Mouse (Mus musculus): ENCODE measurements around the gene Ppp1r18. TPM values are rescaled to one million over a fixed set of nuclear protein-coding genes. Genes with fewer than 3 reads are reported as not detected.
A peak's percentile ranks its signal among the peaks of the same experiment; 100 is the strongest.

Gene Ppp1r18
- polyA plus RNA-seq, 1 experiment, result 17.8 TPM

DNA sequence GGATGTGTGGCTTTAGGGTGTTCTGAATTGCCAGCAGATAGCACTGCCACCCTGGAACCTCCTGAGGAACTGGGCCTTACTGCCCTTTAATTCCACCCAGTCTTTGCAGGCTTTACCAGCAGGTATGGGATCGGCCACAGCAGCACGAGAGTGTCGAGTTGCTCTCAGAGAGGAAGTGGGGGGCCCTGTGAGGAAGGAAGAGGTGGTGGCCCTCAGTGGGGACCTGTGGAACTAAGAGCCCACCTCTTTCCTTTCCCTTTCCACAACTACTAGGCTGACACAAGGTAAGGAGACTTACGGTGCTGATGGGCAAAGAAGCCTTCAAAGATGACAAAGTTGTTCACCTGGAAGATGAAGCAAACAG lies 38.6 kb downstream of the Ppp1r18 start:
- WGBS, result 51% methylated on average over 4 of the region's 4 CpGs
- no peaks in the 10 kb centered on the region for H3K36me3 ChIP-seq (ENCODE audit: control insufficient read depth, insufficient read depth, low read length)
- DNase-seq, result no peak
- no peaks in the 10 kb centered on the region for H3K27me3 ChIP-seq (replicated peaks; ENCODE audit: control insufficient read depth, insufficient read depth, low read length)
- peak overlapping the region; percentile 6; the same call in 1 of the 2 replicates for H3K27ac ChIP-seq (ENCODE audit: insufficient read depth, low read depth, low read length)
- peaks cover 11% of the 10 kb centered on the region; the same call in 1 of the 2 replicates for H3K4me1 ChIP-seq (ENCODE audit: control insufficient read depth, insufficient read depth, low read length)
- H3K4me3 ChIP-seq (ENCODE audit: insufficient read depth, low read depth, low read length), result no peak overlapping the region
- TF ChIP-seq POLR2A (IDR thresholded peaks at IDR 0.05; ENCODE audit: low read depth, low read length), result no peak
- no peak for TF ChIP-seq CTCF (conservative IDR thresholded peaks at IDR 0.05; ENCODE audit: insufficient read depth, insufficient read length, low read depth, low read length)

DNA sequence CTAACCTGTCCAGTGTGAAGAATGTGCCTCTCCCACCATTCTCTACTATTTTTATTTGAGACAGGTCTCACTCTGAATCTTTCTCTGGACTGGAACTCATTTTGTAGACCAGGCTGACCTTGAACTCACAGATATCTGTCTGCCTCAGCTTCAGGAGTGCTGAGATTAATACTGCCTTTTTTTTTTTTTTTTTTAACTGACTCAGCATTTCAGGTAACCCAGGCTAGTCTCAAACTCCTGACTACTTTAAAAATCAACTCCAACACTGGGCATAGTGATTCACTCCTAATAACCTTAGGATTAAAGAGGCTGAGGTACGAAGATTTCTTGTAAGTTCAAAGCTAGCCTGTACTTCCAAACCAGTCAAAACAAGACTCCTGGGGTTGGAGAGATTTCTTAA lies 40.2 kb downstream of the Ppp1r18 start:
- Histone ChIP-seq H3K27ac (ENCODE audit: insufficient read depth, low read depth, low read length) (no peak overlapping the region), H3K36me3 (ENCODE audit: control insufficient read depth, insufficient read depth, low read length) (no peaks in the 10 kb centered on the region), H3K4me3 (ENCODE audit: insufficient read depth, low read depth, low read length) (no peak overlapping the region), H3K27me3 (replicated peaks; ENCODE audit: control insufficient read depth, insufficient read depth, low read length) (no peaks in the 10 kb centered on the region), H3K4me1 (ENCODE audit: control insufficient read depth, insufficient read depth, low read length) (peaks cover 11% of the 10 kb centered on the region; the same call in 1 of the 2 replicates)
- no peak for DNase-seq
- TF ChIP-seq POLR2A (IDR thresholded peaks at IDR 0.05; ENCODE audit: low read depth, low read length) (no peak), CTCF (conservative IDR thresholded peaks at IDR 0.05; ENCODE audit: insufficient read depth, insufficient read length, low read depth, low read length) (no peak)
- WGBS, result 91% methylated on average over 1 of the region's 1 CpGs

DNA sequence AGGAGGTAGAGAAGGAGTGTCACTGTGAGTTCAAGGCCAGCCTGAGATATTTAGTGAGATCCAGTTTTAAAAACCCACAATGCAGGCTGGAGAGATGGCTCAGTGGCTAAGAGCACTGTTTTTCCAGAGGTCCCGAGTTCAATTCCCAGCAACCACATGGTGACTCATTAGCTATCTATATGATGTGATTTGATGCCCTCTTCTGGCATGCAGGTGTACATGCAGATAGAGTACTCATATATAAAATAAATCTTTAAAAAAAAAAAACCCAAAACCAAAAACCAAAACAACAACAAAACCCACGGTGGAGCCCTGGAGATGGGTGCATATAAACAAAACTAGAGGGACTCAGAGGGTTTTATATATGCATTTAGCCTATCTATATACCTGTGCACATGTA lies 42.2 kb downstream of the Ppp1r18 start:
- TF ChIP-seq POLR2A (IDR thresholded peaks at IDR 0.05; ENCODE audit: low read depth, low read length), result no peak
- no peak for TF ChIP-seq CTCF (conservative IDR thresholded peaks at IDR 0.05; ENCODE audit: insufficient read depth, insufficient read length, low read depth, low read length)
- no peak overlapping the region for H3K27ac ChIP-seq (ENCODE audit: insufficient read depth, low read depth, low read length)
- no peaks in the 10 kb centered on the region for H3K36me3 ChIP-seq (ENCODE audit: control insufficient read depth, insufficient read depth, low read length)
- no peak for DNase-seq
- H3K27me3 ChIP-seq (replicated peaks; ENCODE audit: control insufficient read depth, insufficient read depth, low read length), result no peaks in the 10 kb centered on the region
- WGBS, result 68% methylated on average over 2 of the region's 2 CpGs
- H3K4me1 ChIP-seq (ENCODE audit: control insufficient read depth, insufficient read depth, low read length), result peaks cover 11% of the 10 kb centered on the region; the same call in 1 of the 2 replicates
- no peak overlapping the region for H3K4me3 ChIP-seq (ENCODE audit: insufficient read depth, low read depth, low read length)

DNA sequence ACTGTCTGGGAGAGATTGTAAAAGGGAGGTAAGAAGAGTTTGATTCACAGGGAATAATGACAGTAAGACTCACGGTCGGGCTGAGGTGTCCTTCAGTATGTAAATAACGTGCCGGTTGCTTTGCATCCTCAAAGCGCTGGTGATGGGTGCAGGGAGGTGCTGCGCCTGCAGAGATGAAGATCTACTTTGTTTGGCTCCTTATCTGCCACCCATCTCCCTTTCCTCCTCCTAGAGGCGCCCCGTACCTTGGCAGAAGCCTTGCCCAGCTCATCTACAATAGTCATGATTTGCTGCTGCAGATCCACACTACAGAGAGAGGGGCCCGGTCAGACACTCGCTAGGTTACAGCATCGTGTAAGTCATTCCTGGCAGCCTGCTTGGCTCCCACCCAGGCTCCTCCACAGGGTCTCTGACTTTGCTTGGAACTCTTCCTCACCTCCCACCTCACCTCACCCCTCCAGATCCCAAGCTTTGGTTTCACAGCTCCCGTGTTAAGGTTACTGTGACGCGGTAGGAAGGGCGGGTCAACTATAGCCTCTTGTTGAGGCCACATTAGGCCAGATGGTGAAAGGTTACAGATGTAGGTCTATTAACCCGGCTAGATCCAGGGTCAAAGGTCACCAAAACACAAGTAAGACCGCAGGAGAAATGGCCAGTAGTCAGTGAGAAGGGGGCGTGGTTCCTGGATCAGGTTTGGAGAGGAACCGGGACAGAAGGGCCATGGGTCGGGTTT lies 44.0 kb downstream of the Ppp1r18 start:
- Histone ChIP-seq H3K27me3 (replicated peaks; ENCODE audit: control insufficient read depth, insufficient read depth, low read length) (no peaks in the 10 kb centered on the region), H3K4me3 (ENCODE audit: insufficient read depth, low read depth, low read length) (peak overlapping the region; percentile 58), H3K27ac (ENCODE audit: insufficient read depth, low read depth, low read length) (peak overlapping the region; percentile 14; the same call in 1 of the 2 replicates), H3K36me3 (ENCODE audit: control insufficient read depth, insufficient read depth, low read length) (no peaks in the 10 kb centered on the region), H3K4me1 (ENCODE audit: control insufficient read depth, insufficient read depth, low read length) (peaks cover under 1% of the 10 kb centered on the region; the same call in 1 of the 2 replicates)
- TF ChIP-seq POLR2A (IDR thresholded peaks at IDR 0.05; ENCODE audit: low read depth, low read length) (no peak), CTCF (conservative IDR thresholded peaks at IDR 0.05; ENCODE audit: insufficient read depth, insufficient read length, low read depth, low read length) (no peak)
- DNase-seq, result no peak
- 13% methylated on average over 20 of the region's 20 CpGs for WGBS

DNA sequence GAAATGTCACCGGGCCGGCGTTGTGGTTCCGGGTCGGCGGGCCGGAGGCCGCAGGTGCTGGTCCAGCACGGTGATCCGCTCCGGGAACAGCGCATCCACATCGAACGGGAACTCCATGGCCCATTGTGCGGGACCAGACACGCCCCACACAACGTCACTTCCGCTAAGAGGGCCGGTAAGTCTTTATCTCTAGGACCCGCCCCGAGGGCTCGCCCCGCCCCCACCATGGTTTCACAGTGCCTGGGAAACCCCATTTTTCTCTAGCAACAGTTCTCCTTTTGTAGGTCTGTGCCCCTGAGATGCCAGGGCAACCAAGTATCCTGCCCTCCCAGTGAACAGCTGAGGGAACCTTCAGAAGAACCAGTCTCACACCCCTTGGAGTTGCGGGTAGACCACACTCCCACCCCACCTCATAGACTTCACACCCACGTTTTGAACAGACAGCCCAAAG lies 44.6 kb downstream of the Ppp1r18 start, which contains the start of gene Atat1:
TSS of gene Atat1 (minus strand) at position 157 of the 451 bp plus-strand sequence.
- peak within 1 kb of the TSS; percentile 58 for H3K4me3 ChIP-seq (ENCODE audit: insufficient read depth, low read depth, low read length)
- no peaks in the 10 kb centered on the region for H3K36me3 ChIP-seq (ENCODE audit: control insufficient read depth, insufficient read depth, low read length)
- TF ChIP-seq CTCF (conservative IDR thresholded peaks at IDR 0.05; ENCODE audit: insufficient read depth, insufficient read length, low read depth, low read length) (no peak), POLR2A (IDR thresholded peaks at IDR 0.05; ENCODE audit: low read depth, low read length) (peak; percentile 54)
- no peaks in the 10 kb centered on the region for H3K27me3 ChIP-seq (replicated peaks; ENCODE audit: control insufficient read depth, insufficient read depth, low read length)
- no peaks in the 10 kb centered on the region for H3K4me1 ChIP-seq (ENCODE audit: control insufficient read depth, insufficient read depth, low read length)
- H3K27ac ChIP-seq (ENCODE audit: insufficient read depth, low read depth, low read length), result peak within 1 kb of the TSS; percentile 14; the same call in 1 of the 2 replicates
- DNase-seq, result peak; percentile 97
- 3% methylated on average over 25 of the region's 25 CpGs for WGBS

DNA sequence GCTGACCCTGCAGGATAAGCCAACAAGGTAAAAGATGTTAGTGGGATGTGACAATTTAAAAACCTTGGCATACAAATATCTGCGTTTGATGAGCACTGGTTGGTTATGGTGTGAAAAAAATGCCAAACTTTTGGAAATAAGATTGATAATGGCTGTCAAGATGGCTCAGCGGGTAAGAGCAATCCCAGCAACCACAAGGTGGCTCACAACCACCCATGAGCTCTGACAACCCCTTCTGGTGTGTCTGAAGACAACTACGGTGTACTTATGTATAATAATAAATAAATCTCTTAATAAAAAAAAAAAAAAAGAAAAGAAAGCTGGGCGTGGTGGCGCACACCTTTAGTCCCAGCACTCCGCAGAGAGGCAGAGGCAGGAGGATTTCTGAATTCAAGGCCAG lies 49.6 kb downstream of the Ppp1r18 start:
- TF ChIP-seq CTCF (conservative IDR thresholded peaks at IDR 0.05; ENCODE audit: insufficient read depth, insufficient read length, low read depth, low read length) (0 out of 2 replicates have a peak, but pooled peaks have one; percentile 9), POLR2A (IDR thresholded peaks at IDR 0.05; ENCODE audit: low read depth, low read length) (no peak)
- peaks cover 7% of the 10 kb centered on the region; the same call in 1 of the 2 replicates for H3K4me1 ChIP-seq (ENCODE audit: control insufficient read depth, insufficient read depth, low read length)
- DNase-seq, result no peak
- H3K36me3 ChIP-seq (ENCODE audit: control insufficient read depth, insufficient read depth, low read length), result peaks cover 11% of the 10 kb centered on the region
- 80% methylated on average over 6 of the region's 6 CpGs for WGBS
- H3K27ac ChIP-seq (ENCODE audit: insufficient read depth, low read depth, low read length), result no peak overlapping the region
- H3K27me3 ChIP-seq (replicated peaks; ENCODE audit: control insufficient read depth, insufficient read depth, low read length), result no peaks in the 10 kb centered on the region
- H3K4me3 ChIP-seq (ENCODE audit: insufficient read depth, low read depth, low read length), result no peak overlapping the region

DNA sequence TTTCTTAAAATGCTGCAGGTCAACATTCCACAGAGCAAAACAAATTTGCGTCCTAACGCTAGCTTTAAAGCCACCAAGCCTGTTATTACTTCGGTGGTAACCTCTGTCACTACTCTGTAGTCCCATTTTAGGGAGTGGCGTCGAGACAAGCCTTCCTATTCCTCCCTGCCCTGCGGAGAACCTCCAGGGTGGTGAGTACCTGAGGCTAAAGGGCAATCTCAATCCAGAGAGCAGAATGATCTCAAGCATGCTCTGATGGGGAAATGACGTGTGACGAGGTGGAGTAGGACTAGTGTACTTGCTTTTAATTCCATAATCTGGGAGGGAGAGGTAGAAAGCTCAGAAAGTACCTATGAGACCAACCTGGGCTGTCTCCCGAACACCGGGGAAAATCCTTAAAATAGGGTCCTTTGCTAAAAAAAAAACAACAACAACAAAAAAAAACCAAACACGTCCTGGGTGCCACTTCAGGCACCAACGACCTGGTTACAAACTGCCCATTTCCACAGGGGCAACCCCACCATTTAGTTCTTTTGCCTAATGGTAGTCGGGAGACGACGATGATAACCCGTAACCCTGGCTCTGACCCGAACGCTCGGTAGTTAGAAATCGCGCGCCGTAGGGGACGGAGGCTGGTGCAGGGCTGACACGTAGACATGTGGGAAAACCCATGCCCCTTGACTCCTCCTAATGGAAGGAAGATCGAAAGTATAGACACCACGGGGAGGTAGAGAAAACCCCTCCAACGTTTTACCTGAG lies 50.3 kb downstream of the Ppp1r18 start:
- peak overlapping the region; percentile 55 for H3K27ac ChIP-seq (ENCODE audit: insufficient read depth, low read depth, low read length)
- peaks cover 11% of the 10 kb centered on the region for H3K36me3 ChIP-seq (ENCODE audit: control insufficient read depth, insufficient read depth, low read length)
- 1% methylated on average over 28 of the region's 28 CpGs for WGBS
- H3K27me3 ChIP-seq (replicated peaks; ENCODE audit: control insufficient read depth, insufficient read depth, low read length), result no peaks in the 10 kb centered on the region
- peaks cover 14% of the 10 kb centered on the region; the same call in 1 of the 2 replicates for H3K4me1 ChIP-seq (ENCODE audit: control insufficient read depth, insufficient read depth, low read length)
- peak overlapping the region; percentile 69 for H3K4me3 ChIP-seq (ENCODE audit: insufficient read depth, low read depth, low read length)
- TF ChIP-seq CTCF (conservative IDR thresholded peaks at IDR 0.05; ENCODE audit: insufficient read depth, insufficient read length, low read depth, low read length) (no peak), POLR2A (IDR thresholded peaks at IDR 0.05; ENCODE audit: low read depth, low read length) (no peak)
- DNase-seq, result peak; percentile 75
